Mouse (Mus musculus): ENCODE results near the gene Ccdc134.
A peak's percentile ranks its signal among the peaks of the same experiment; 100 is the strongest.

Ccdc134 gene

DNA sequence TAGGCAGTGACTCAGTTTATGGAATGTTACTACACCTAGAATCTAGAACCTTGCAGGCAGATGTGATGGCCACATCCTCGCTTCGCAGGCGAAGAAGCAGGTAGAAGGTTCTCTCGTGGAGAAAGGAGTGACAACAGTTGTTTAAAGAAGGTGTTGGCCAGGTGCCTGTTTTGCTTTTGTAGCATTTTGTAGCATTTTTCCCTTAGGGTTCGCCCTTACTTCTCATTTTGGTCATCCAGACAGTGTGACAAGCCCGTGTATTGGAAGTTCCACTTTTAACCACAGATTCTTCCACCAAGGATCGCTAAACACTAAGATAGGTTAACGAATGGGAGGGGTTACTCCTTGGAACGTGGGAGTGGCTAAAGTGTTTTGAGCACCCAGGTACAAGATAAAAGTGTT is 20.8 kb downstream of the Ccdc134 start:
- DNase-seq (ENCODE audit: low spot score in 2 of 2): no peak

DNA sequence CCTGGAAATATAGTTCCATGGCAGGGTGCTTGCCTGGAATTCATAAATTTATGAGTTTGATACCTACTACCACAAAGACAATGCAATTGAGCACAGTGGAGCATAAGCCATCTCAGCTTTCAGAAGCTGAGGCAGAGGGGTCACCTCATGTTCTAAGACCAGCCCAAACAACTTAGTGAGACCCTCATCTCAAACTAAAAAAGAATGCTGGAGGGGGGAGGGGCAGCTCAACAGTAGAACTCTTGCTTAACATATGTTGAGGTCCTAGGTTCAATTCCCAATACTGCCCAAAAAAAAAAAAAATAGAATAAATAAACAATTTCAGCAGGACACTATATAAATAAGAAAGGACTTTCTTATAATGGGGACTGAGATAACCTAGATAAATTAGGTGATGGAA is 22.3 kb downstream of the Ccdc134 start:
- DNase-seq (ENCODE audit: low spot score in 2 of 2): no peak

DNA sequence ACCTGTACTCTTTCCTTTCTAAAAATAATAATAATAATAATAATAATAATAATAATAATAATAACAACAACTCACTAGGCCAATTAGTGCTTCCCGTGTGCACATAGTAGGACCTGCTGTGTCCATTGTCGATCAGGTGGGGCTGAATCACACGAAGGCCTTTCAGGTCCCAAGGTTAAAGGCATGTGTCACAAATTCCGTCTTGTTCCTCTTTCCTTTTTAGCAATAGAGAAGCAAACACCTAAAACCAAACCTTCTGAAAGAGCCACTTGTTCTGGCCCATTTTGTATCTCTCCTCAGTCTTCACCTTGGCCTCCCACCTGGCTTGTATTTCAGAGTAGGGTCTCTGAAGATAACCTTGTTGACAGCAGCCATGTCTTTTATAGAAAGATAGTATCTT is 23.5 kb downstream of the Ccdc134 start:
- DNase-seq (ENCODE audit: low spot score in 2 of 2): no peak

DNA sequence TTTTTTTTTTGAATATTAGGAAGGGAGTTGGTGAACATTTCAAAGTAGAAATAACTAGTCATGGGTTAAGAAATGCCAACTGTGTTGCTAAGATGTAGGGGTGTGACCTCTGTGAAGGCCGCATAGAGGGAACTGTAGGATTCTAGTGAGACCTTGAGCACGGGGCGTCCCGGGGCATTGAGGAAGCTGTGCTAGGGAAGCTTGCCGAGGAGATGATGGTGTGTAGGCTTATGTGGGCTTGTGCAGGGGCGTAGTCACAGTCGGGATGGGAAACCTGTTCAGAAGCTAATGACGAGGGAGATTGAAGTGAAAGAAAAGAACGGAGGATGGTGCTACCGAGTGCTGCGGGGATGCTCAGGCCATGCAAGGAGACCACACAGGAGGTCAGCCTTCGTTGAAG is 24.3 kb downstream of the Ccdc134 start:
- DNase-seq (ENCODE audit: low spot score in 2 of 2): no peak

DNA sequence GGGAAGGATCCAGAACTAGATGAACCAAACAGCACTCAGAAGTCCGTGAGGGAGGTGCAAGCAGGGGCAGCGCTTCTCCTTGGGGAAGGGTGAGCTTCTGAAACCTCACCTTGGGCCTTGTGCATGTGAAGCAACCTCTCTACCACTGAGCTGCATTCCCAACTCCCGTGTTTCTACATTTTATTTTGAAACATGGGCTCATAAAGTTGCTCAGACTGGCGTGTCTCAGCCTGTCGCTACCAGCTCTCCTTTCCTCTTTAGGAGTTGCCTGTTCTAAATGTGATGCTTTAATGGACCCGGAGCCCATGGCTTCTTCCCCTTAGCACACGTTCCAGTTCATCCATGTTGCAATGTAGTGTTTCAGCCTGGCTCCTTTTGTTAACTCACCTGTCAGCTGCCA is 24.7 kb downstream of the Ccdc134 start:
- DNase-seq (ENCODE audit: low spot score in 2 of 2): no peak

DNA sequence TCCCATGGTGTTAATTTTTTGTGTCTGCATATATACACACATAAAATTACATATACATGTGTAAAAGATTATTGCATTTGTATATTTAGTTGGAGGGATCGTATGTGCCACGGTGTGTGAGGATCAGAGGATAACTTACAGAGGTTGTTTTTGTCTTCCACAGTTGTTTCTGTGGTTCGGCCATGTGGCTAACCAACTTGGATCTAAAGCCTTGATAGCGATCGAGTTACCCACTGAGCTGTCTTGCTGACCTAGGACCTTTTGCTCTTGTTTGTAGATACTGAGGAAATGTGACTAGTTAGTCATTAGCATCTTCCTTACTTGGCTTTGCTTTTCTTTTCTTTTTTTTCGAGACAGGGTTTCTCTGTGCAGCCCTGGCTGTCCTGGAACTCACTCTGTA is 28.6 kb downstream of the Ccdc134 start:
- DNase-seq (ENCODE audit: low spot score in 2 of 2): no peak

DNA sequence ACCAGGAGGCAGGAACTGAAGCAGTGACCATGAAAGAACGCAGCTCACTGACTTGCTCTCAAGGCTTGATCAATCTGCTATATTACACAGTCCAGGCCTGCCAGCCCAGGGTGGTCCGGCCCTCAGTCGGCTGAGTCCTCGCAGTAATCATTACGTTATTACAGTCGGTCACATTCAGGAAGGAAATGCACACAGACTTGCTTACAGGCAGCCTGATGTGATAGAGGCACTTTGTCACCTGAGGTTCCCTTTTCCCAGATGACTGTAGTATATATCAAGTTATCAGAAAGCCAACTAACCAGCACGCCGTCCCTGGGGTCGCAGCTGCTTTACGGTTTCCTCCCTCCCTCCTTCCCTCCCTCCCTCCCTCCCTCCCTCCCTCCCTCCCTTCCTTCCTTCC is 29.2 kb downstream of the Ccdc134 start:
- no peak for DNase-seq (ENCODE audit: low spot score in 2 of 2)

DNA sequence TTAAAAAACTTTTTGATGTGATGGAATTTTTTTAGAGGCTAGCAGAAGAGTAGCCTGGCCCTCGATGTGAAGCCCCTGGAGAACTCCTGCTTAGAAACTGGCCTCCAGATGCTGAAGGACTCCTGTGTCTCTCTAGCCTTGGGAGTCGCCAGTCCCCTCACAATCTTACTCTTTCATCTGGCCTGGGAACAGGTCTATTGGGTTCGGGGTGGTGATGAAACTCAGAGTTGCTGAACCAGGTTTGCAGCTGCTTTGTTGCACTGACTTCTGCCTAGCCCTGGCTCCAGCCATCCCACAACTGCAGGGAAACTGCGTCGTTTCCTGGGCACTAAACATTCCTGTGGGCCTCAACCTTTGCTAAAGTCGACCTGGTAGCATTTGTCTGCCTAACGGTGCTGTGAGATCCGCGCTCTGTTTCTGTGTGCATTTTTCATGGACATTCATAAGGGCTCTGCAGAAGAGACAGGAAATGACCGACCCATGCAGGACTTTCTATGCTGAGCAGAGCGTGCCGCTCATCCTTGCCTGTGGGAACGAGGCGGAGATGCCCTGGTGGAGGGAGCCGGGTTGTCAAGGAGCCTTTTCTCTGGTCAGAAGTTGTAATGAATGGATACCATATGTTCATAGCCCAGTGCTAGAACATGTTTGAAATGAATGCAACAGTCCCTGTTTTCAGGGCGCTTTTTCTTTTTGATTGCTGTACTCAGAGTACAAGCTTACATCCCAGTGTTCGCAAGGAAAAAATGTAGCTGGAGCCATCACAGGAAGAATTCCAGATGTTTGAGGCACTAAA is 30.7 kb downstream of the Ccdc134 start:
- DNase-seq (ENCODE audit: low spot score in 2 of 2): no peak

DNA sequence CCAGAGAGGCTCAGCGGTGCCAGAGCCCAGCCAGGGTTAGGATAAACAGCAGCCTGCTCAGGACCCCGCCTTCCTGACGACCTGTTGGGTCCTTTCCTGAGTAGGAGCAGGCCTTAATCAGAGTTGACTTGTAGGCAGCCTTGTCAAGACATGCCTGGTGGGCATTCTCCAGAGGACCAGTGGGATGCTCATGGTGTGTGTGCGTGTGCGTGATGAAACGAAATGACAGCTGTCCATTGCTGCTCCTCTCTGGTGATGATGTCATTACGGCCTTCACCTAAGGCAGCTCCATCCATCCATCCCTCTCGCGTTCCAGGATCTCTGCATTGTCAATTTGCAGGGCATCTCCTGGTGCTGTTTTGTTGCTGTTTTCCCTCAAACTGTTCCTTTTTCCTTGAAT is 31.7 kb downstream of the Ccdc134 start:
- DNase-seq (ENCODE audit: low spot score in 2 of 2): no peak

DNA sequence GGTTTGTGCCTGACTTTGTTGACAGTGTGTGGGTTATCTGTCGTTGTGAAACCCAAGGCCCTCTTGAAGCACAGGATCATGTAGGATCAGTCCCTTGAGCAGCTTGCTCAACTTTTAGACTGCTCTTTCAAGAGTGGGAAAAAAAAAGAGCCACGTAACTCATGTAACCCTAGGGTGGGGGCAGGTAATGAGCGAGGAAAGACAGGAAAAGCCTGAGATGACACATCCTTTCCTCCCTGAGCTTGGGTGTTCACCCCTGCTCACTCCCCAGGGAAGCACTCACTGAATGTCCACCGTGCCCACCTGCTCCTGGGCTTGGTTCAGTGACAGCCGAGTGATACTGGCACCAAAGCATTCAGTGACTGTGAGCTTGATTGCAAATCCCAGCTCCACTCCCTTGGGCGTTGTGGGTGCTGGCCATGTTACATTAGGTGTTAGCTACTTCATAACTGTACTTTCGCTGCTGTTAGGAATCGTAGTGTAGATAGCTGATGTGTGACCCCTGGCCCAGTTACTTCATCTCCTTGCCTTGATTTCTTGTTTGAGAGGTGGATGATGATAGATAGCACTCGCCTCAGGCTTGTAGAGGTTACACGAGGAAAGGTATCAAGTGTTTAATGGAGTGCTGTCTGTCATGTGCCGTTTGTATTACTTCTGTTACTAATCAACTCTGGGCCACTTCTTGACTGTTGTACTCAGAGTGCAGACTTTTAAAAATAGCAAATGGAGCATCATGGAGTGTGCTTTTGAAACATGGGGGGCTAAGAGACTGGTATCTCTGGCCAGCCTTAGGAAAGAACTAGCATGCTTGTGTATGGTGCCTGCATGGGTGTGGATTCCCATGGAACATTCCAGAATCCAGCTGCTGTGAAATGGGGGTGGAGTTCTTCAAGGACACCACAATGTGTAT is 33.3 kb downstream of the Ccdc134 start:
- DNase-seq (ENCODE audit: low spot score in 2 of 2): no peak

DNA sequence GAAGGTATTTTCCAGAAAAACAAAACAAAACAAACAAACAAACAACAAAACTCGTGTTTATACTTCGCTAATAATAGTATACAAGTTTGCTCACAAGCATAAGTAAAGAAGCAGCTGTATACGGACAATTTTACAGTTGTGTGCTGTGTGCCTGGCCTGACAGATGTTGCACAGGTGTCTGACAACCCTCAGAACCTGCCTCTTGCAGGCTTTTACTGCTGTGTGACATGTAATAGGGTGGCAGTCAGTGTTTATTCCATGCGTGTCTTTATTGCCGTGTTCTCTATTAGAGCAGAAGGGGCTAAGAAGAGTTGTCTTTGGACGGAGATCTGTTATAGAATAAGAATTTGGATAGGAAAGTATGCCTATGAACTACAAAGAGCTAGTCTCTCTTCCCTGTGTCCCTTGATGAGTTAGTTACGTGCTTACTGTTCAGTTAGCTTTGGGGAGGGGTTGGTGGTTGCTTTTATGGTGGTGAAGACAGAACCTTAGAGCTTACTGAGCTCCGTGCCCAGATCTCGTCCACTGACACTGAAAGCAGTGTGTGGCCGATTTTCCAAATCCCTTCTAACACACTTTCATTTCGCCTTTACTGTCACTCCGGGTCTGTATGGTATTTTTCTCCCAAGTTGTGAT is 34.4 kb downstream of the Ccdc134 start:
- no peak for DNase-seq (ENCODE audit: low spot score in 2 of 2)

DNA sequence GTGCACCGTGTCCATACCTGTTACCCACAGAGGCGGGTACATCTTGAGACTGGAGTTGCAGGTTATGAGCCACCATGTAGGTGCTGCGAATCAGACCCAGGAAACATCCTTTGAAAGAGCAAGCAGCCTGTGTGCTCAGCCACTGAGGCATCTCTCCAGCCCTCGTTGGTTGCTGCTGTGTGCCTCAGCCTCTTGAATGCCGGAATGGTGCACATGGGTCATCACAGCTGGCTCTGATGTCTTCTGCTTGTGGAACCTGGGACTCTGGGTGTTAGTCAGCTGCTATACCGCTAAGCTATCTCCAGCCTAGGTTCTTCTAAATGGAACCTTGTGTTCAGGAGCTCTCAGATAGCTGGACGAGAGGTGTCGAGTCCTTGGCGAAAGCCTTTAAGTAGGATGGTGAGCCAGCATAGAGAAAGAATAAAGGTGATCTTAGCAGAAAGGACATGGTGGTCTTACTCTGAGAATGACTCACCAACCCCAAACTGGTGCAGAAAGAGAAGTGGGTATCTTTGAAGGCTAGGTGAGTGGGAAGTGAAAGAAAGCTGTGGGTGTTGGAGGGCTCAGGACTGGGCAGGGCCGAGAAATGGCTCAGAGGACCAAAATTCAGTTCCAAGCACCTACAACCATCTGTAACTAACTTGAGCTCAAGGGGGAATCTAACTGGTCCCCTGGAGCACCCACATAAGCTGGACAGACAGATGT is 35.8 kb downstream of the Ccdc134 start:
- DNase-seq (ENCODE audit: low spot score in 2 of 2): no peak

DNA sequence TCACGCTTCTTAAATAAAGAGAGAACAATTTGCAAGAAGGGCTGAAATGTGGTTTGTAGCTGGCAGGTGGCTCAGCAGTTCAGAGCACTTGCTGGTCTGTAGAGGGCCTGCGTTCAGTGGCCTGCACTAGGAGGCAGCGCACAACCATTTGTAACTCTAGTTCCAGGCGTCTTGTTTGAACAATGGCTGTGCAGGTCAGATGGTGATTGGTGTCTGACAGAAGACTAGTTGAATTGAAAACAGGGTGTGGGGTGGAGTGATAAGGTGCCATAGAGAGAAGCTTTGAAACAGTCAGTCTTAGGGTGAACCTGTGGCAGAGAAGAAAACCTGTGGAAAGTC is 36.3 kb downstream of the Ccdc134 start:
- no peak for DNase-seq (ENCODE audit: low spot score in 2 of 2)

DNA sequence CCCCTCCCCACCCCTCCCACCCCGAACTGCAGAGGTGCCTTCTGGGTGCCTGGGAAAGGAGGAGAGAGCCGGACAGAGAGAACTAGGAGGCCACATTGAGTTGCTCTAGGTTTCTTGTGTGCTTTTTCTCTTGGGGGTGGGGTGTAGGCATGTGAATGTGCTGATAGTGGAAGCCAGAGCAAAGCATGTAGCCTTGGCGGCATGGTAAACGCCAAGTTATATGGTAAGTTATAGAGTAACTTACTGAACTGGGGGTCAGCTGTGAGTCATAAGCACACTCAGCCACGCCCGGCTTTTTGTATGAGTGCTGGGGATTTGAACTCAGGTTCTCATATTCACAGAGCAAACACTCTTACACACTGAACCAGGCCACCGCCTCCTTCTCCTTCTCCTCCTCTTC is 36.8 kb downstream of the Ccdc134 start:
- DNase-seq (ENCODE audit: low spot score in 2 of 2): no peak

DNA sequence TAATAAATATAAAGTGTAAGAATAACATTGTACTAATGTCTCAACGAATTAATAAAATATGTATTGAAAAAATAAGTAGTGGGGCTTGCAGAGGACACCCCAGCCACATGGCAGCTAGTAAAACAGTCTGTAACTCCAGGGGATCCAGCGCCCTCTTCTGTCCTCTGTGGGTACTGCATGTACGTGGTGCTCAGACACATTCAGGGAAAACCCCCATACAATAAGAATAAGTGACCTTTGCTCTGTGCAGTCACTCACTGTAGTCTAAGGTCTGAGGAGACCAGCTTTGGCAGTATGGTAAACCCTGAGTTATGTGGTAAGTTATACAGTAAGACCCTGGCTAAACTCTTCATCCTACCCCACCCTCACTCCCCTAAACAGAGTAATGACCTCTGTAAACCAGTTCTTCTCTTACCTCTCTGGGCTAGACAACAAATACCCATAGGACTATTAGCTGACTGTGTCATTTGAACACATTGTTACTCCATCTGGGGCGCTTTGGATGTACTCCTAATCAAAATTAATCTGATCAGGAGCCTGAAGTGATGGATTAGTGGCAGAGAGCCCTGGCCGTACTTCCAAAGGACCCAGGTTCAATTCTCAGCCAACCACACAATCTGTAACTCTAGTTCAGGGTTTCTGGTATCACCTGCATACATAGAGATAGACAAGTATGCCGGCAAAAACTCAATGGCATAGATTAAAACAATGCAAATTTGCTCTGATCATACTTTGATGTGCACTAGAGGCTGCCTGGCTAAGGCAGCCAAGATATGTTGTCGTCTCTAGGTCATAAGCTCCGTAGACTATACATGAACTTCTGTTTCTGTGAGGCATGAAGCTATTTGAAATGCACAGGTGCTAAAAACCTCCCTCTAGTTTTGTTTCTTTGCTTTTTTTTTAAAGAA is 37.9 kb downstream of the Ccdc134 start:
- DNase-seq (ENCODE audit: low spot score in 2 of 2): peak; percentile 78 to 82

DNA sequence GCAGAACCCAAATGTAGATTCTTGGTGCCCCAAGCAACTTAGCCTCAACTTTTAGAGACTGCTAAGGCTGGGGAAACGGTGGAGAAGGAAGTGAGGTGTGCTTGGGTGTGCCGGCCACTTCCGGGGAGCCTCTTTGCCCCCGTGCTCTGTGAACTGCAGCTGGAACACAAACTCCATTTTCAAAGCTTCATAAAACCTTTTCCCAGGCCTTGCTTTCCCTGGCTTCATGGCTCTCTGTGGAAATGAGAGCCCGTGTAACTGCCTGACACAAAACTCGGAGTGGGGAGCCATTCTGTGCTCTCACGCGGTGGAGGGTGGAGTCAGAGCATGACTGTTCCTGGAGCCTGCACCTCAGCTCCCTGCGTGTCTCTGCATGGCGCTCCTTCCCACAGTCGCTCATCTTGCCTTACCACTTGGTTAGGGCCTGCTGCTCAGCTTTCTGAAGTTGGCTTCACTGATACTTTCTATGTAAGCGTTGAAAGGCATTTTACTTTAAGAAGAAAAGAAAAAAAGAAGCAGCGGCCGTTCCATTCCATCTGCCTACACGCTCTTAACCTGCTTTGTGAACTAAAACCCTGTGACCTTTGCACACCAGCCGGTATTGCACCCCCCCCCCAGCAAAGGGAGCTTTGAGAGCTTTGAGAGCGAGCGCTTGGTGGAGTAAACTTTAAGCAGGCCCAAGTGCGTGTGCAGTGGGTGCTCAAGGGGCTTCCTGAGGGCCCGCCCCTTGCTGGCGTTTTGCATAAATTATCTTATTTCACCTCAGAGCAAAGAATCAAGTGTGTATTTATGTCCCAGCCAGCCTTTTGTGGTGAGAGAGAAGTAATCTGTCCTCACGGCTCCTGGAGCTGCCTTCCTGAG is 38.7 kb downstream of the Ccdc134 start:
- no peak for DNase-seq (ENCODE audit: low spot score in 2 of 2)

DNA sequence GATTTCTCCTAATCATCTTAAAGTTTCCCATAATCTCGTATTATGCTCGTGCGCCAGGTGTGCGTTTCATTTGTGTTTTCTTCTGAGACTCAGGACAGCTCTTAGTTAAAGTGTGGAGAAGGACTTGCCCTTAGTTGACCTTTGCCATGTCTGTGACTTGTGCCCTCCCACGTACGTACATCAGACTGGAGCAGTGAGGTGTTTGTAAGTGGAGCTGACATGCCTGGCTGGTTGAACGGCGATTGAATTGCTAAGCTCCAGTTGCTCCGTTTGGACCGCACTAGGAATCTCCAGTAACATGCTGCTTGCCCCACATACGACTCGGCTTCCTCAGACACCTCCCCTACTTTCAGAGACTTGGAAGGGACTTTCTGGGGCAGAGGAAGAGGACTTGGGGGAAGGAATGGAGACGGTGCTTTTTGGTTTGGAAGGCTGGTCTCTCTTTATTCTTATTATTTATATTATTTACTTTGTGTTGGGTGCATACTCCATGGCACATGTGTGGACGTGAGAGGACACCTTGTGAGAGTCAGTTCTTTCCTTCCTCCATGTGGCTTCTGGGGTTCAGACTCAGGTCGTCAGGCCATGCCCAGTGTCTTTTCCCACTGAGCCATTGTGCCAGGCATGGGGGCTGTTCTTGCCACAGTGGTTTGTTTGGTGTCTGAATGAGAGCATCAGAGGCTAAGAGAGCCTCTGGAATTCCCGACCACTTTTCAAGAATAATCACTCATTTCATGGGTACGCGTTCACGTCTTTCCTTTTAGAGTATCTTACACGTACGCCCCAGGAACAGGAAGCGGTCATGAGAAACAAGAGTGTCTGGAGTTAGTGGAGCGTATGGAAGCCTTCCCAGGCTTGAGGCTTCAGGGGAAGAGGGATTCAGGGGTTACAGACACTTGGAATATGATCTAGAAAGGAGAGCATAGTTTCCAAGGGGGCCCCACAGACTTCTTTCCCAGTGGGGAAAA is 39.8 kb downstream of the Ccdc134 start:
- no peak for DNase-seq (ENCODE audit: low spot score in 2 of 2)

DNA sequence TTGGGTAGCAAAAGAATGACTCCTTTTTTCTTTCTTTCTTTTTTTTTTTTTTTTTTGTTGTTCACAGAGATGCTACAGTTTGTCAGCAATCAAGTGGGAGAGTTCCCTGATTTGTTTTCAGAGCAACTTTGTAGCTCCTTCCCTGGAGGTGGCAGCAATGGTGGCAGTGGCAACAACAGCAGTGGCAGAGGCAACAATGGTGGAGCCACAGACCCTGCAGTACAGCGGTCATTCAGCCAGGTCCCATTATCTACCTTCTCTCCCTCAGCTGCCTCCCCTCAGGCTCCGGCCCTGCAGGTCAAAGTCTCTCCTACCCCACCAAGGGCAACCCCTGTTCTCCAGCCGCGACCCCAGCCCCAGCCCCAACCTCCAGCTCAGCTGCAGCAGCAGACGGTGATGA is 41.9 kb downstream of the Ccdc134 start:
- no peak for DNase-seq (ENCODE audit: low spot score in 2 of 2)

Measured in frontal cortex, postnatal 36 days (tissue).